Mouse (Mus musculus): ENCODE measurements at regions not wholly inside any gene's neighbourhood (a gene's known extent, or its start where the extent isn't known, plus 50 kb on each side); places are given as distances from the start of the nearest gene placed in this dataset.
A peak's percentile ranks its signal among the peaks of the same experiment; 100 is the strongest.

DNA sequence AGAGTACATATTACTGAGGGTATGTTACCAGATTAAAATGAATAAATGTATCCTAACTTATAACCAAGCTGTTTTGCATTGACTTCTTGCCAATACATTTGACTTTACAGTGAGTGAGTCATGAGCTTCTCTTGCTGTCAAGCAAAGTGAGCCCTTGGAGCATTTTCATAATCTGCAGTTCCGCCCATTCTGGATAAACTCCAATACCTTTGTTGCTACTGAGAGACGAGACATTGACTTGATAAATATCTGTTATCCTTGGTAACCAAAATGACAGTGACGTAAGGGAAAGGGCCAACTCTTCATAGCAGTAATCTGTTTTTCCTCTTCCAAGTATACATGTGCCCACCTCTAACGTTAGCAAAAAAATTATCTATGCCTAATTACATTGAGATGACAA lies 923.0 kb downstream of the Grm8 start:
- WGBS: 47% methylated on average over 4 of the region's 4 CpGs
- Histone ChIP-seq H3K4me3 (ENCODE audit: low read depth, low read length) (no peak overlapping the region), H3K9me3 (ENCODE audit: low read length) (no peaks in the 10 kb centered on the region), H3K27me3 (ENCODE audit: insufficient read depth, low read length) (no peaks in the 10 kb centered on the region), H3K36me3 (ENCODE audit: insufficient read depth) (no peaks in the 10 kb centered on the region), H3K9ac (no peak overlapping the region), H3K4me2 (ENCODE audit: low read depth) (no peak overlapping the region), H3K27ac (ENCODE audit: low read depth, low read length) (no peak overlapping the region), H3K4me1 (ENCODE audit: insufficient read depth) (no peaks in the 10 kb centered on the region)
- TF ChIP-seq CTCF (IDR thresholded peaks at IDR 0.05; ENCODE audit: low read depth): no peak
- peak; percentile 65 for ATAC-seq
- peak; percentile 43 for DNase-seq

DNA sequence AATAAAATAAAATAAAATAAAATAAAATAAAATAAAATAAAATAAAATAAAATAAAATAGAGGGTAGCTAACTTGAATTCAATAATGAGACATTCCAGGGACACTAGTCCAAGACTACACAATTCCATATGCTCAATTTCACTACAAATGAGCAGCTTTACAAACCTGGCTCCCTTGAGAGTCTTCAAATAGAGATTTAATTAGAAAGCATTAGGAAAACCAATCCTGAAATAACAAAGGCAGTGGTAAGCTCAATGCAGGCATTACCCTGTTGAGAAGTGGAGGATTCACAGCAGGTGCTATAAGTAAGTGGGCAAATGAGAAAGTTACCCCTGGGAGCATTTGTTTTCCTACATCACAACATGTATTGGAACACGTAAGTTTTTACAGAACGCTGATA lies 973.3 kb downstream of the Grm8 start:
- TF ChIP-seq CTCF (IDR thresholded peaks at IDR 0.05; ENCODE audit: low read depth): no peak
- DNase-seq (no peak), ATAC-seq (no peak)
- Histone ChIP-seq H3K9me3 (ENCODE audit: low read length) (no peaks in the 10 kb centered on the region), H3K4me1 (ENCODE audit: insufficient read depth) (no peaks in the 10 kb centered on the region), H3K27me3 (ENCODE audit: insufficient read depth, low read length) (no peaks in the 10 kb centered on the region), H3K27ac (ENCODE audit: low read depth, low read length) (no peak overlapping the region), H3K36me3 (ENCODE audit: insufficient read depth) (no peaks in the 10 kb centered on the region), H3K4me2 (ENCODE audit: low read depth) (no peak overlapping the region), H3K4me3 (ENCODE audit: low read depth, low read length) (no peak overlapping the region), H3K9ac (no peak overlapping the region)
- 28% methylated on average over 2 of the region's 2 CpGs for WGBS
